Mouse (Mus musculus) megakaryocyte-erythroid progenitor cell, adult 5-6 weeks (primary cell): ENCODE data around the gene Olfr1331. TPM values are rescaled to one million over a fixed set of nuclear protein-coding genes. Genes with fewer than 3 reads are reported as not detected.
"Not testable (repeated sequence)": the region's sequence is repeated elsewhere in the genome, so short reads cannot be mapped to it uniquely, and the experiment has no call there.

Source experiments
- ATAC-seq: replicated peaks from 2 replicates; pipeline ENCODE4 v1.8.0; 2016; ENCODE audit warnings: mild to moderate bottlenecking, inconsistent platforms; ENCODE audit not compliant: severe bottlenecking, poor library complexity, low FRiP score, low TSS enrichment
- total RNA-seq, 2 experiments: library from RNA; stranded (forward) in 1 of 2; stranded (reverse) in 1 of 2; fragments of 200-1000, 215-1000 nt in 1 of 2; fragments of >200 nt in 1 of 2; fragmentation: Nextera tagmentation in 1 of 2; gene quantifications; 2 replicates each; pipeline ENCODE4 v1.2.3; 2014 to 2017

Gene Olfr1331
- not detected in 2 replicates for total RNA-seq (2014; fragmentation: Nextera tagmentation)
- total RNA-seq (2017), result not detected in 2 replicates

DNA sequence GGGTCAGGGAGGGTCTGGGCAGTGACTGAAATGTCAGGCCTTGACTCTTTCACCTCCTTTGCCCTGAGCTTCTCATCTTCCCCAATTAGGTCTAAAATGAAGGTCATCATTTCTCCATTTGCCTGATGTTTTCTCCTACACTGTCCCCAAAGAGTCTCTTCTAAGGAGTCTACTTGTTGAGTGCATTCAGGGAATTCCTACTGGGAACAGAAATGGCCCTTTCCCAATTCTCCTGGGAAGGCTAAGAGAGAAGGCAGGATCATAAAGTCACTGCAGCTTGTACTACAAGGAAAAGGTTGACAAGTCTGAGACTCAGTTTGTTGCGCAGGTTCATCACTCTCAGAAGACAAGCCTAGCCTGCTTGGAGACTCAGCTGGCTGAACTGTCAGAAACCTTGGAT lies at the start of gene Olfr1331:
Gene Olfr1331, plus strand, starts transcription at position 301 of the 400 bp plus-strand sequence.
- no peak for ATAC-seq

DNA sequence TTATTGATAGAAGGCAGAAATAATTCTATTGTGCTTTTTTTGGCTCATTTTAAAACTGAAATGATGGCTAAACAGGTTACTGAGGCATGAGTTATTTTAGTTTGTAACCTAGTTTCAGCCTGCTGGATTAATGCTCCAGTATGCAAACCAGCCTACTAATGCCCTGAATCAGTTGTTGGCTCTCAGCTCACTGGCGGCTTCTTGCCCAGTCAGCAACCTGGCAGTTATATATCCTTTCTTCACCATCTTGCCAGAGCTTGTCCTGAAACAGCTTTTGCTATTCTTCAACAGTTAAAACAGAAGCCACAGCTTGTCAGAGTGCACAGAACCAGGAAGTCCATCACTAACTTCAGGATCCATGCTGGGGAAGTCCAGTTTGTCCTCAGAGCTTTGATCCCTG lies 45.5 kb upstream of the Olfr1331 start:
- ATAC-seq, result no peak

DNA sequence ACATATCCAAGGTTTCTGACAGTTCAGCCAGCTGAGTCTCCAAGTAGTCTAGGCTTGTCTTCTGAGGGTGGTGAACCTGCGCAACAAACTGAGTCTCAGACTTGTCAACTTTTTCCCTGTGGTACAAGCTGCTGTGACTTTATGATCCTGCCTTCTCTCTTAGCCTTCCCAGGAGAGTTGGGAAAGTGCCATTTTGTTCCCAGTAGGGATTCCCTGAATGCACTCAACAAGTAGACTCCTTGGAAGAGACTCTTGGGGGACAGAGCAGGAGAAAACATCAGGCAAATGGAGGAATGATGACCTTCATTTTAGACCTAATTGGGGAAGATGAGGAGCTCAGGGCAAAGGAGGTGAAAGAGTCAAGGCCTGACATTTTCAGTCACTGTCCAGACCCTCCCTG lies 28.3 kb upstream of the Olfr1331 start, which contains the start of gene Olfr1333:
Gene Olfr1333, minus strand, starts transcription at position 101 of the 400 bp plus-strand sequence.
- ATAC-seq, result no peak

DNA sequence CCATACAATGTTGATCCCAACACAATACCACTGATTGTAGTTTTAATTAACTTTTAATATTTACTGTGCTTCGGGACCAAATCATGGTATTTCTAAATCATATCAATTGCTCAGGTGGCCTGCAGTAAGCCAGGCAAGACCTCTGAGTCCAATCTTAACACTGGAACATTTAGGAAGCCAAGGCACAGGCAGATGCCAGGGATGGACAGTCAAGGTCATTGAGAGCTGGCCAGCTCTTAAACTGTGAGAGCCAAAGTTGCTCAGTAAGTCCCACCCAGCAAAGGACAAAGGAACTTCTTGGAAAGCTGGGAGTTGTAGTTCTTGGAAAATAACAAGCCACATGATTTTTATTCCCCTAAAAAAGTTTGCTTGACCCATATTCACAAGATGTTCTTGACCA lies 2.7 kb upstream of the Olfr1331 start:
- ATAC-seq, result no peak

DNA sequence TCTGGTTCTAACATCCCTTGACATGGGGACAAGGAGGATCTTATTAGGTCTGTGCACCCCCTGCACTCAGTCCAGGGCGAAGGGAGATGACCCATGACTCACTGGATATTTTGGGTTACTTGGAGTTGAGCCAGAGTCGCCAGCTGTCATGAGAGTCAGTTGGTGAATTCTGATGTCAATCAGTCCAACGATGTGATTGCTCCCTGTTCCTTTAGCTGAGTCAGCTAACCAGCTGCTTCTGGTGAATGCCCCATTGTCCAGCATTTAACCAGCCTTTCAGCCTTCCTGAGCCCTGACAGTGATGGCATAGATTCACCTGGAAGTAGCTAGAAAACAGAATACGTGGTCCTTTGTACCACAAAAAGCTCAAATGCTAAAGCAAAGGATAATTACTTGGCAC lies 1.7 kb upstream of the Olfr1331 start:
- ATAC-seq, result no peak

DNA sequence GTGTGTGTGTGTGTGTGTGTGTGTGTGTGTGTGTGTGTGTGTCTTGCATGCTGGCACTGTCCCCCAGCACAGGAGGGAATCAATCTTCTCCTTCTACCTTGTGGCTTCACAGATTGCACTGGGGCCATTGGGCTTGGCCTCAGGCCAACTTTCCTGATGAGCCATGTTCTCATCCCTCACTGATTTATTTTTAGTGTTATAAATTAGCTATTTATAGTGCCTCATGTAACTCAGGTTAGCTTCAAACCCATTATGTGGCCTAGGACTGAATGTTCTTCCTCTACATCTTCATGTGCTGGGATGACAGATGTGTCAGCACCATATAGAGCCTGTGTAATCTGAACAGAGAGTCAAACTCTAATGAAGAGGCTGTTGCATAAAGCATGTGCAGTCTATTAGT lies 3.1 kb downstream of the Olfr1331 start:
- no peak for ATAC-seq

DNA sequence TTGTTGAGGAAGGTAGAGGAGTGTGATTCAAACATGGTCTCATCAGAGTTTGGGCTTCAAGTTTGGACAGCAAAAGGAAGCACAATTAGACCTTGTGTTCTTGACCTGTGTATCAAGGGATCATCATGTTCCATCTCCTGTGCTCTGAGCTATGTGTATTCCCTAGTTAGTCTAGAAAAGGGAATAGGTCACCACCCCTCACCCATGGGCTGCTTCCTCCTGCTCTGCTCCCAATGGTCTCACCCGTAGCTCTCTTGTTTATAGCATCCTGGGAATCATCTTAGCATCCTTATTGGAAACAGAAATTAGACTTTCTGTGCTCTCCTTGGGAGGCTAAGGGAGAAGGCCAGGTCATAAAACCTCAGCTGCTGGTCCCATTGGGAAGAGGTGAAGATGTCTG lies 23.8 kb downstream of the Olfr1331 start, which contains the start of gene Olfr1330:
Gene Olfr1330, plus strand, starts transcription at position 301 of the 400 bp plus-strand sequence.
- no peak for ATAC-seq

DNA sequence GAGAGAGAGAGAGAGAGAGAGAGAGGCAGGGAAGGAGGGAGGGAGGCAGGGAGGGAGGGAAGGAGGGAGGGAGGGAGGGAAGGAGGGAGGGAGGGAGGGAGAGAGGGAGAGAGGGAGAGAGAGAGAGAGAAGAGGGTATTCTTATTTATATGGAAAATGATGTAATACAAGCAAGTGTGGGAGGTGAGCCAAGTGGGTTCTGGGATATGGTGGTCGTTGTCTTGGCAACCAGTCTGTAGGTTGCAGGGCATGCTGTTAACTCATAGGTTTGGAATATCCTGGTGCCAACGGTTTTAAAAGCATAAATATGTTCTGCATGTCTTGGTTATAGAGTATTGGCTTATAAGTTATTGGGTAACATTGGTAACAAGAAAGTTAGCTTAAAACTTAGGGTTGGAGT lies 37.5 kb downstream of the Olfr1331 start:
- no peak for ATAC-seq

DNA sequence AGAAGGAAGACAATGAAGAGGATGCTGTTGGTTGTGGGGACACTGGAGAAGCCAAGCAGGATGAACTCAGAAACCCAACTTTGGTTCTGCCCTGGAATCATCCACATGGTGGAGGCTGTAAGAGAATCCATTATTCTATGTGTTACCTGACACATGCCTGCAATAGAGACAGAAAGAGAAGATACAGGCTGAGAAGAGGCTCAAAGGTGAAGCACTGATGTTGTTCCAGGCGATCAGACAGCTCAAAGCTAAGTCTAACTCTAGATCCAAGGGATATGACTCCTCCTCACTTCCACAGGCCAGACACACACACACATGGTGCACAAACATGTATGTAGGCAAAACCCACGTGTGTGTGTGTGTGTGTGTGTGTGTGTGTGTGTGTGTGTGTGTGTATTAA lies 52.9 kb downstream of the Olfr1331 start, which contains the start of gene Olfr1329:
Gene Olfr1329, minus strand, starts transcription at position 101 of the 400 bp plus-strand sequence.
- not testable (repeated sequence) for ATAC-seq

Other genes with a start within 250 kb of the Olfr1331 start
- gene Cfap57, start 243.9 kb upstream of the Olfr1331 start, total RNA-seq (2014; fragmentation: Nextera tagmentation), result not detected in 2 replicates
- not detected in 2 replicates for gene Cfap57, start 243.9 kb upstream of the Olfr1331 start, total RNA-seq (2017)
- gene Ebna1bp2, start 243.8 kb upstream of the Olfr1331 start, total RNA-seq (2014; fragmentation: Nextera tagmentation), result 99.6 and 135 TPM in 2 replicates
- 166 and 198 TPM in 2 replicates for gene Ebna1bp2, start 243.8 kb upstream of the Olfr1331 start, total RNA-seq (2017)
- gene Olfr62, start 205.7 kb upstream of the Olfr1331 start, total RNA-seq (2014; fragmentation: Nextera tagmentation), result not detected in 2 replicates
- gene Olfr62, start 205.7 kb upstream of the Olfr1331 start, total RNA-seq (2017), result not detected in 2 replicates
- gene Olfr1342, start 171.9 kb upstream of the Olfr1331 start, total RNA-seq (2014; fragmentation: Nextera tagmentation), result not detected in 2 replicates
- not detected in 2 replicates for gene Olfr1342, start 171.9 kb upstream of the Olfr1331 start, total RNA-seq (2017)
- not detected in 2 replicates for gene Olfr1341, start 161.1 kb upstream of the Olfr1331 start, total RNA-seq (2014; fragmentation: Nextera tagmentation)
- not detected in 2 replicates for gene Olfr1341, start 161.1 kb upstream of the Olfr1331 start, total RNA-seq (2017)
- not detected in 2 replicates for gene Olfr1340, start 144.5 kb upstream of the Olfr1331 start, total RNA-seq (2014; fragmentation: Nextera tagmentation)
- not detected in 2 replicates for gene Olfr1340, start 144.5 kb upstream of the Olfr1331 start, total RNA-seq (2017)
- gene Olfr1339, start 132.5 kb upstream of the Olfr1331 start, total RNA-seq (2014; fragmentation: Nextera tagmentation), result not detected in 2 replicates
- gene Olfr1339, start 132.5 kb upstream of the Olfr1331 start, total RNA-seq (2017), result not detected in 2 replicates
- gene Olfr1338, start 105.9 kb upstream of the Olfr1331 start, total RNA-seq (2014; fragmentation: Nextera tagmentation), result not detected in 2 replicates
- gene Olfr1338, start 105.9 kb upstream of the Olfr1331 start, total RNA-seq (2017), result not detected in 2 replicates
- not detected in 2 replicates for gene Olfr1337, start 82.1 kb upstream of the Olfr1331 start, total RNA-seq (2014; fragmentation: Nextera tagmentation)
- not detected in 2 replicates for gene Olfr1337, start 82.1 kb upstream of the Olfr1331 start, total RNA-seq (2017)
- not detected in 2 replicates for gene Olfr1335, start 54.7 kb upstream of the Olfr1331 start, total RNA-seq (2014; fragmentation: Nextera tagmentation)
- gene Olfr1335, start 54.7 kb upstream of the Olfr1331 start, total RNA-seq (2017), result not detected in 2 replicates
- gene Olfr1333, start 28.4 kb upstream of the Olfr1331 start, total RNA-seq (2014; fragmentation: Nextera tagmentation), result not detected in 2 replicates
- not detected in 2 replicates for gene Olfr1333, start 28.4 kb upstream of the Olfr1331 start, total RNA-seq (2017)
- gene Olfr1330, start 23.9 kb downstream of the Olfr1331 start, total RNA-seq (2014; fragmentation: Nextera tagmentation), result not detected in 2 replicates
- not detected in 2 replicates for gene Olfr1330, start 23.9 kb downstream of the Olfr1331 start, total RNA-seq (2017)
- not detected in 2 replicates for gene Olfr1329, start 52.8 kb downstream of the Olfr1331 start, total RNA-seq (2014; fragmentation: Nextera tagmentation)
- gene Olfr1329, start 52.8 kb downstream of the Olfr1331 start, total RNA-seq (2017), result not detected in 2 replicates
- not detected in 2 replicates for gene Olfr1328, start 74.0 kb downstream of the Olfr1331 start, total RNA-seq (2014; fragmentation: Nextera tagmentation)
- not detected in 2 replicates for gene Olfr1328, start 74.0 kb downstream of the Olfr1331 start, total RNA-seq (2017)
- not detected in 2 replicates for gene Lao1, start 96.9 kb downstream of the Olfr1331 start, total RNA-seq (2014; fragmentation: Nextera tagmentation)
- gene Lao1, start 96.9 kb downstream of the Olfr1331 start, total RNA-seq (2017), result not detected in 2 replicates
- 0.98 and 2.6 TPM in 2 replicates for gene Slc2a1, start 244.1 kb downstream of the Olfr1331 start, total RNA-seq (2014; fragmentation: Nextera tagmentation)
- gene Slc2a1, start 244.1 kb downstream of the Olfr1331 start, total RNA-seq (2017), result 2.1 and 5.0 TPM in 2 replicates